Mouse (Mus musculus) kidney, adult 2 months (tissue): ENCODE measurements around the gene Sar1b.

Experiments
- CTCF ChIP-seq: fragments of 200-500 bp; conservative IDR thresholded peaks from 2 replicates; pipeline ENCODE4 v1.5.1; 2011; ENCODE audit warnings: low read depth, mild to moderate bottlenecking, control low read depth, low read length, moderate library complexity, mixed read lengths; ENCODE audit not compliant: insufficient read depth, insufficient read length
- POLR2A ChIP-seq: fragments of 200-500 bp; IDR thresholded peaks from one replicate; pipeline ENCODE4 v1.6.1; 2011; ENCODE audit warnings: low read depth, low read length, control low read depth

GRCm38 (mm10) chr11:51820861-51821260, 57.4 kb downstream of the Sar1b start:
- TF ChIP-seq CTCF: peak; percentile 95
- TF ChIP-seq POLR2A: no peak
